Mouse (Mus musculus) kidney, postnatal 0 days (tissue): ENCODE results near the gene Baz2b. TPM values are rescaled to one million over a fixed set of nuclear protein-coding genes. Genes with fewer than 3 reads are reported as not detected.

ENCODE experiments used
- ATAC-seq: fragments of 200-750 bp; cut with Nextera tagmentation; replicated peaks from 2 replicates; pipeline ENCODE4 v1.8.0; 2017; ENCODE audit warnings: low read depth, moderate number of reproducible peaks, moderate TSS enrichment, moderate library complexity; ENCODE audit not compliant: low FRiP score
- DNase-seq: peaks from one replicate; pipeline ENCODE4 v3.0.0-alpha.2; 2016; ENCODE audit warnings: low spot score
- H3K27ac ChIP-seq: fragments of 300-500 bp; sonication (generic); 2 replicates; pipeline ENCODE4 v1.5.1; 2014; ENCODE audit warnings: mild to moderate bottlenecking
- H3K27me3 ChIP-seq: fragments of 300-500 bp; sonication (generic); 2 replicates; pipeline ENCODE4 v1.6.1; 2014; ENCODE audit warnings: low read length, mixed read lengths; ENCODE audit not compliant: insufficient read depth
- H3K36me3 ChIP-seq: fragments of 300-500 bp; sonication (generic); 2 replicates; pipeline ENCODE4 v1.6.1; 2014; ENCODE audit warnings: low read length, mixed read lengths; ENCODE audit not compliant: insufficient read depth
- H3K4me1 ChIP-seq: fragments of 300-500 bp; sonication (generic); replicated peaks from 2 replicates; pipeline ENCODE4 v1.6.1; 2014; ENCODE audit warnings: antibody characterized with exemption, low read length, mixed read lengths; ENCODE audit not compliant: insufficient read depth
- H3K4me2 ChIP-seq: fragments of 300-500 bp; sonication (generic); 2 replicates; pipeline ENCODE4 v1.6.1; 2014; ENCODE audit warnings: mild to moderate bottlenecking, low read length, moderate library complexity, mixed read lengths
- H3K4me3 ChIP-seq: fragments of 300-500 bp; sonication (generic); replicated peaks from 2 replicates; pipeline ENCODE4 v1.5.1; 2014; ENCODE audit warnings: low read depth, low read length
- H3K9ac ChIP-seq: fragments of 300-500 bp; sonication (generic); 2 replicates; pipeline ENCODE4 v1.6.1; 2014; ENCODE audit warnings: low read depth, low read length
- H3K9me3 ChIP-seq: fragments of 300-500 bp; sonication (generic); replicated peaks from 2 replicates; pipeline ENCODE4 v1.6.1; 2016; ENCODE audit warnings: low read length, inconsistent platforms, mixed read lengths
- CTCF ChIP-seq: IDR thresholded peaks from 2 replicates; pipeline ENCODE4 v1.5.1; 2016; ENCODE audit warnings: antibody characterized with exemption, low read depth, mild to moderate bottlenecking, moderate library complexity
- WGBS: fragments of 180-500 bp; shearing (Covaris S2); extraction: QIAGEN DNeasy Blood & Tissue Kit; methylation state at CpG from one replicate; pipeline ENCODE4 v1.1.7; 2014; 5-methylcytosine and 5-hydroxymethylcytosine counted together
- polyA plus RNA-seq: library from polyadenylated mRNA; unstranded; fragments of >200 nt; fragmentation: Nextera tagmentation; extraction: Ambion mirVana; gene quantifications from 2 replicates; pipeline ENCODE4 v1.2.1, GENCODE M21; 2015

Baz2b gene
- polyA plus RNA-seq, 1 experiment from 2014 or later: 51.7 TPM

GRCm38 (mm10) chr2:60060185-60060775 lies 149.4 kb downstream of the Baz2b start:
- DNase-seq: no peak
- H3K27me3 ChIP-seq: no peaks in the 10 kb centered on the region
- WGBS: 83% methylated on average over 1 of the region's 1 CpGs
- no peak for TF ChIP-seq CTCF
- H3K9me3 ChIP-seq: no peaks in the 10 kb centered on the region
- ATAC-seq: no peak
- H3K4me3 ChIP-seq: no peak overlapping the region
- no peak overlapping the region for H3K4me2 ChIP-seq
- H3K27ac ChIP-seq: no peak overlapping the region
- H3K36me3 ChIP-seq: 0 out of 2 replicates have a peak, but pooled peaks cover 7% of the 10 kb centered on the region
- no peaks in the 10 kb centered on the region for H3K4me1 ChIP-seq
- H3K9ac ChIP-seq: no peak overlapping the region

GRCm38 (mm10) chr2:60059300-60059699 lies 150.3 kb downstream of the Baz2b start:
- ATAC-seq (no peak), DNase-seq (no peak)
- no peaks in the 10 kb centered on the region for H3K9me3 ChIP-seq
- no peak overlapping the region for H3K4me2 ChIP-seq
- no peaks in the 10 kb centered on the region for H3K36me3 ChIP-seq
- H3K4me3 ChIP-seq: no peak overlapping the region
- no peak overlapping the region for H3K27ac ChIP-seq
- no peak for TF ChIP-seq CTCF
- no peaks in the 10 kb centered on the region for H3K4me1 ChIP-seq
- H3K27me3 ChIP-seq: no peaks in the 10 kb centered on the region
- 94% methylated on average over 5 of the region's 5 CpGs for WGBS
- H3K9ac ChIP-seq: no peak overlapping the region

GRCm38 (mm10) chr2:60056043-60056442 lies 153.6 kb downstream of the Baz2b start:
- no peak overlapping the region for H3K4me2 ChIP-seq
- no peaks in the 10 kb centered on the region for H3K27me3 ChIP-seq
- H3K9me3 ChIP-seq: no peaks in the 10 kb centered on the region
- TF ChIP-seq CTCF: no peak
- no peaks in the 10 kb centered on the region for H3K4me1 ChIP-seq
- H3K36me3 ChIP-seq: no peaks in the 10 kb centered on the region
- WGBS: 39% methylated on average over 4 of the region's 4 CpGs
- ATAC-seq (no peak), DNase-seq (no peak)
- no peak overlapping the region for H3K9ac ChIP-seq
- H3K4me3 ChIP-seq: no peak overlapping the region
- no peak overlapping the region for H3K27ac ChIP-seq

- DNase-seq (no peak), ATAC-seq (no peak)
- H3K27me3 ChIP-seq: no peaks in the 10 kb centered on the region
- no peak overlapping the region for H3K4me3 ChIP-seq
- H3K4me1 ChIP-seq: no peaks in the 10 kb centered on the region
- H3K4me2 ChIP-seq: no peak overlapping the region
- H3K9ac ChIP-seq: no peak overlapping the region
- no peaks in the 10 kb centered on the region for H3K9me3 ChIP-seq
- no peak for TF ChIP-seq CTCF
- 76% methylated on average over 10 of the region's 10 CpGs for WGBS
- H3K36me3 ChIP-seq: no peaks in the 10 kb centered on the region
- no peak overlapping the region for H3K27ac ChIP-seq
These were observed 154.7 kb downstream of the Baz2b start for GRCm38 (mm10) chr2:60054808-60055535.

- TF ChIP-seq CTCF: no peak
- Histone ChIP-seq H3K4me2 (no peak overlapping the region), H3K27ac (no peak overlapping the region), H3K36me3 (no peaks in the 10 kb centered on the region), H3K9ac (no peak overlapping the region), H3K4me1 (no peaks in the 10 kb centered on the region), H3K4me3 (no peak overlapping the region), H3K27me3 (no peaks in the 10 kb centered on the region), H3K9me3 (no peaks in the 10 kb centered on the region)
- ATAC-seq (no peak), DNase-seq (no peak)
- WGBS: 71% methylated on average over 11 of the region's 11 CpGs
These were observed 156.2 kb downstream of the Baz2b start for GRCm38 (mm10) chr2:60053222-60054010.

- Histone ChIP-seq H3K9ac (no peak overlapping the region), H3K9me3 (no peaks in the 10 kb centered on the region), H3K4me3 (no peak overlapping the region), H3K27ac (no peak overlapping the region), H3K4me1 (no peaks in the 10 kb centered on the region), H3K36me3 (no peaks in the 10 kb centered on the region), H3K4me2 (no peak overlapping the region), H3K27me3 (no peaks in the 10 kb centered on the region)
- ATAC-seq: no peak
- DNase-seq: no peak
- no peak for TF ChIP-seq CTCF
- WGBS: 81% methylated on average over 9 of the region's 9 CpGs
These were observed 158.8 kb downstream of the Baz2b start for GRCm38 (mm10) chr2:60050667-60051460.
